Mouse (Mus musculus) thymus, adult 18-20 months (tissue): ENCODE data around the gene Pip5k1b.
A peak's percentile ranks its signal among the peaks of the same experiment; 100 is the strongest.
"Not testable (repeated sequence)": the region's sequence is repeated elsewhere in the genome, so short reads cannot be mapped to it uniquely, and the experiment has no call there.

Experiments
- DNase-seq, 2 experiments: peaks; one replicate each; pipeline ENCODE4 v3.0.0; 2022; ENCODE audit warnings: mixed read lengths in 2 of 2

Gene Pip5k1b

GRCm38 (mm10) chr19:24555466-24555903, at the start of gene Pip5k1b:
Gene Pip5k1b, minus strand, starts transcription at chr19:24555872.
- peak; percentile 61 to 67 for DNase-seq

GRCm38 (mm10) chr19:24604105-24604504, 48.4 kb upstream of the Pip5k1b start:
- no peak for DNase-seq

GRCm38 (mm10) chr19:24603431-24603830, 47.8 kb upstream of the Pip5k1b start:
- DNase-seq = no peak

GRCm38 (mm10) chr19:24586726-24587125, 31.1 kb upstream of the Pip5k1b start:
- DNase-seq = no peak

GRCm38 (mm10) chr19:24585171-24585570, 29.5 kb upstream of the Pip5k1b start:
- DNase-seq = no peak

GRCm38 (mm10) chr19:24583956-24584355, 28.3 kb upstream of the Pip5k1b start:
- DNase-seq = no peak

GRCm38 (mm10) chr19:24576125-24576524, 20.5 kb upstream of the Pip5k1b start:
- no peak for DNase-seq

GRCm38 (mm10) chr19:24571756-24572181, 16.1 kb upstream of the Pip5k1b start:
- no peak for DNase-seq

GRCm38 (mm10) chr19:24570969-24571368, 15.3 kb upstream of the Pip5k1b start:
- no peak for DNase-seq

GRCm38 (mm10) chr19:24557456-24557855, 1.8 kb upstream of the Pip5k1b start:
- DNase-seq = peak; percentile 4 to 15

GRCm38 (mm10) chr19:24556585-24556966, 904 bp upstream of the Pip5k1b start:
- no peak for DNase-seq

- peak; percentile 41 to 47 for DNase-seq
These were observed 372 bp upstream of the Pip5k1b start for GRCm38 (mm10) chr19:24555904-24556584.

- DNase-seq = peak; percentile 10 to 14
These were observed 684 bp downstream of the Pip5k1b start for GRCm38 (mm10) chr19:24554911-24555465.

GRCm38 (mm10) chr19:24554425-24554824, 1.2 kb downstream of the Pip5k1b start:
- DNase-seq = no peak

GRCm38 (mm10) chr19:24553291-24554075, 2.2 kb downstream of the Pip5k1b start:
- DNase-seq = no peak

- not testable (repeated sequence) for DNase-seq
These were observed 3.0 kb downstream of the Pip5k1b start for GRCm38 (mm10) chr19:24552641-24553040.

GRCm38 (mm10) chr19:24551196-24551954, 4.3 kb downstream of the Pip5k1b start:
- no peak for DNase-seq

GRCm38 (mm10) chr19:24550778-24551177, 4.9 kb downstream of the Pip5k1b start:
- no peak for DNase-seq

- DNase-seq = no peak
These were observed 5.7 kb downstream of the Pip5k1b start for GRCm38 (mm10) chr19:24550016-24550415.

- no peak for DNase-seq
These were observed 7.3 kb downstream of the Pip5k1b start for GRCm38 (mm10) chr19:24548337-24548736.

- DNase-seq = no peak
These were observed 9.5 kb downstream of the Pip5k1b start for GRCm38 (mm10) chr19:24546153-24546552.

- no peak for DNase-seq
These were observed 12.0 kb downstream of the Pip5k1b start for GRCm38 (mm10) chr19:24543386-24544350.
